Mouse (Mus musculus) embryonic facial prominence, embryonic 12.5 days (tissue): ENCODE measurements at regions not wholly inside any gene's neighbourhood (a gene's known extent, or its start where the extent isn't known, plus 50 kb on each side); places are given as distances from the start of the nearest gene placed in this dataset.

Source experiments
- ATAC-seq: fragments of 200-750 bp; cut with Nextera tagmentation; 2 replicates; pipeline ENCODE4 v1.8.0; 2017; ENCODE audit not compliant: insufficient number of reproducible peaks, insufficient read depth, low FRiP score, low TSS enrichment
- H3K27ac ChIP-seq: fragments of 300-500 bp; sonication (generic); 2 replicates; pipeline ENCODE4 v1.5.1; 2016; ENCODE audit warnings: mild to moderate bottlenecking
- H3K27me3 ChIP-seq: fragments of 300-500 bp; sonication (generic); 2 replicates; pipeline ENCODE4 v1.6.1; 2016; ENCODE audit warnings: mild to moderate bottlenecking, moderate library complexity
- H3K36me3 ChIP-seq: fragments of 300-500 bp; sonication (generic); 2 replicates; pipeline ENCODE4 v1.6.1; 2016; ENCODE audit warnings: mild to moderate bottlenecking
- H3K4me1 ChIP-seq: fragments of 300-500 bp; sonication (generic); 2 replicates; pipeline ENCODE4 v1.6.1; 2016
- H3K4me2 ChIP-seq: fragments of 300-500 bp; sonication (generic); replicated peaks from 2 replicates; pipeline ENCODE4 v1.6.1; 2016; ENCODE audit warnings: mild to moderate bottlenecking, moderate library complexity
- H3K4me3 ChIP-seq: fragments of 300-500 bp; sonication (generic); 2 replicates; pipeline ENCODE4 v1.5.1; 2016; ENCODE audit warnings: mild to moderate bottlenecking
- H3K9ac ChIP-seq: fragments of 300-500 bp; sonication (generic); 2 replicates; pipeline ENCODE4 v1.6.1; 2016; ENCODE audit warnings: mild to moderate bottlenecking, moderate library complexity
- H3K9me3 ChIP-seq: fragments of 300-500 bp; sonication (generic); 2 replicates; pipeline ENCODE4 v1.6.1; 2016; ENCODE audit warnings: mild to moderate bottlenecking, moderate library complexity
- WGBS: fragments of 180-500 bp; shearing (Covaris S2); methylation state at CpG from one replicate; pipeline ENCODE4 v1.1.7; 2016; 5-methylcytosine and 5-hydroxymethylcytosine counted together

- Histone ChIP-seq H3K4me2 (no peak overlapping the region), H3K4me1 (no peaks in the 10 kb centered on the region), H3K27me3 (no peaks in the 10 kb centered on the region), H3K9ac (no peak overlapping the region), H3K4me3 (no peak overlapping the region), H3K9me3 (no peaks in the 10 kb centered on the region), H3K27ac (no peak overlapping the region), H3K36me3 (no peaks in the 10 kb centered on the region)
- WGBS, result 39% methylated on average over 8 of the region's 8 CpGs
- ATAC-seq, result no peak
Observed at GRCm38 (mm10) chr10:98800949-98801348, 113.3 kb upstream of the Atp2b1 start.

- no peak overlapping the region for H3K9ac ChIP-seq
- no peaks in the 10 kb centered on the region for H3K27me3 ChIP-seq
- no peak overlapping the region for H3K4me3 ChIP-seq
- no peak overlapping the region for H3K27ac ChIP-seq
- H3K9me3 ChIP-seq, result no peaks in the 10 kb centered on the region
- no peak for ATAC-seq
- 97% methylated on average over 1 of the region's 1 CpGs for WGBS
- no peak overlapping the region for H3K4me2 ChIP-seq
- no peaks in the 10 kb centered on the region for H3K36me3 ChIP-seq
- peaks cover 9% of the 10 kb centered on the region; the same call in 1 of the 2 replicates for H3K4me1 ChIP-seq
Observed at GRCm38 (mm10) chr10:98805013-98805412, 109.2 kb upstream of the Atp2b1 start.

- Histone ChIP-seq H3K36me3 (no peaks in the 10 kb centered on the region), H3K9me3 (no peaks in the 10 kb centered on the region), H3K4me1 (peaks cover 9% of the 10 kb centered on the region; the same call in 1 of the 2 replicates), H3K4me2 (peak overlapping the region; percentile 43), H3K27me3 (no peaks in the 10 kb centered on the region), H3K4me3 (peak overlapping the region; percentile 18), H3K27ac (peak overlapping the region; percentile 17; the same call in 1 of the 2 replicates), H3K9ac (no peak overlapping the region)
- WGBS, result 33% methylated on average over 19 of the region's 19 CpGs
- peak; percentile 52; the same call in 1 of the 2 replicates for ATAC-seq
Observed at GRCm38 (mm10) chr10:98806798-98807535, 107.2 kb upstream of the Atp2b1 start.

GRCm38 (mm10) chr10:98808644-98809043 lies 105.6 kb upstream of the Atp2b1 start:
- ATAC-seq, result no peak
- WGBS, result 77% methylated on average over 4 of the region's 4 CpGs
- no peak overlapping the region for H3K9ac ChIP-seq
- peaks cover 9% of the 10 kb centered on the region; the same call in 1 of the 2 replicates for H3K4me1 ChIP-seq
- no peaks in the 10 kb centered on the region for H3K9me3 ChIP-seq
- H3K4me2 ChIP-seq, result no peak overlapping the region
- no peaks in the 10 kb centered on the region for H3K36me3 ChIP-seq
- H3K27me3 ChIP-seq, result no peaks in the 10 kb centered on the region
- H3K27ac ChIP-seq, result no peak overlapping the region
- no peak overlapping the region for H3K4me3 ChIP-seq

GRCm38 (mm10) chr10:98829051-98829450 lies 85.2 kb upstream of the Atp2b1 start:
- H3K27me3 ChIP-seq, result no peaks in the 10 kb centered on the region
- H3K4me3 ChIP-seq, result no peak overlapping the region
- no peaks in the 10 kb centered on the region for H3K36me3 ChIP-seq
- no peak overlapping the region for H3K4me2 ChIP-seq
- no peaks in the 10 kb centered on the region for H3K4me1 ChIP-seq
- H3K9ac ChIP-seq, result no peak overlapping the region
- no peak overlapping the region for H3K27ac ChIP-seq
- no peak for ATAC-seq
- WGBS, result 88% methylated on average over 5 of the region's 5 CpGs
- no peaks in the 10 kb centered on the region for H3K9me3 ChIP-seq

GRCm38 (mm10) chr10:98831488-98831887 lies 82.7 kb upstream of the Atp2b1 start:
- Histone ChIP-seq H3K27me3 (no peaks in the 10 kb centered on the region), H3K36me3 (no peaks in the 10 kb centered on the region), H3K4me2 (no peak overlapping the region), H3K9ac (no peak overlapping the region), H3K9me3 (no peaks in the 10 kb centered on the region), H3K27ac (no peak overlapping the region), H3K4me1 (no peaks in the 10 kb centered on the region), H3K4me3 (no peak overlapping the region)
- ATAC-seq, result no peak
- WGBS, result 86% methylated on average over 7 of the region's 7 CpGs

- H3K4me1 ChIP-seq, result no peaks in the 10 kb centered on the region
- no peak overlapping the region for H3K4me2 ChIP-seq
- H3K9me3 ChIP-seq, result 0 out of 2 replicates have a peak, but pooled peaks cover under 1% of the 10 kb centered on the region
- H3K27ac ChIP-seq, result no peak overlapping the region
- 74% methylated on average over 16 of the region's 16 CpGs for WGBS
- H3K9ac ChIP-seq, result no peak overlapping the region
- no peaks in the 10 kb centered on the region for H3K36me3 ChIP-seq
- no peaks in the 10 kb centered on the region for H3K27me3 ChIP-seq
- no peak overlapping the region for H3K4me3 ChIP-seq
- ATAC-seq, result no peak
Observed at GRCm38 (mm10) chr10:98837289-98838181, 76.7 kb upstream of the Atp2b1 start.

GRCm38 (mm10) chr10:98838926-98839679 lies 75.1 kb upstream of the Atp2b1 start:
- WGBS, result 92% methylated on average over 8 of the region's 8 CpGs
- Histone ChIP-seq H3K9ac (no peak overlapping the region), H3K4me1 (no peaks in the 10 kb centered on the region), H3K4me2 (no peak overlapping the region), H3K9me3 (peaks cover 8% of the 10 kb centered on the region; the same call in 1 of the 2 replicates), H3K27me3 (no peaks in the 10 kb centered on the region), H3K27ac (no peak overlapping the region), H3K36me3 (no peaks in the 10 kb centered on the region), H3K4me3 (no peak overlapping the region)
- no peak for ATAC-seq

- H3K9ac ChIP-seq, result no peak overlapping the region
- no peak overlapping the region for H3K27ac ChIP-seq
- H3K27me3 ChIP-seq, result no peaks in the 10 kb centered on the region
- no peak overlapping the region for H3K4me3 ChIP-seq
- WGBS, result 91% methylated on average over 11 of the region's 11 CpGs
- no peaks in the 10 kb centered on the region for H3K36me3 ChIP-seq
- no peak overlapping the region for H3K4me2 ChIP-seq
- no peaks in the 10 kb centered on the region for H3K4me1 ChIP-seq
- H3K9me3 ChIP-seq, result peaks cover 9% of the 10 kb centered on the region; the same call in 1 of the 2 replicates
- no peak for ATAC-seq
Observed at GRCm38 (mm10) chr10:98839963-98840362, 74.2 kb upstream of the Atp2b1 start.

GRCm38 (mm10) chr10:98840411-98840810 lies 73.8 kb upstream of the Atp2b1 start:
- H3K4me3 ChIP-seq, result no peak overlapping the region
- H3K4me2 ChIP-seq, result no peak overlapping the region
- no peaks in the 10 kb centered on the region for H3K36me3 ChIP-seq
- no peaks in the 10 kb centered on the region for H3K4me1 ChIP-seq
- H3K27ac ChIP-seq, result no peak overlapping the region
- 70% methylated on average over 8 of the region's 8 CpGs for WGBS
- H3K27me3 ChIP-seq, result no peaks in the 10 kb centered on the region
- peaks cover 9% of the 10 kb centered on the region; the same call in 1 of the 2 replicates for H3K9me3 ChIP-seq
- no peak overlapping the region for H3K9ac ChIP-seq
- no peak for ATAC-seq
